ENCODE assay signal across 17 mouse cellular contexts in the genomic region with DNA sequence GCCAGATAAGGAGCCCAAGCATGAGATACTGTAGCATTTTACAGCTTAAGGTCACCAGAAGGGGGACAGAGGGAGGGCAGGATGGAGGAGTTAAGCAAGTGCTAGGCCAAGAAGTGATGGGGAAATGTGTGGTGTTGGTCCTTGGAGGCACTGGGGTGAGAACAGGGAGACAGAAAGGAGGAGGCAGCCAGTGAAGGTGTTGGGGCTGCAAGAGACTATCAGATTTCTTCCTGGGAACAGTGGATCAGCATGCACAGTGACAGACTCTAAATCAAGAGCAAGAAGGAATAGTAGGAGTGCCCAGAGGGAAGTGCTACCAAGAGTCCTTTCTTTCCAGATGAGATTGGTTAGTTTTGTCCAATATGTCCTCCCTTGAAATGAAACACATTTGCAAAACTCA.
"Had no signal": no experiment of that assay in that cellular context is flagged by ENCODE, and none has a peak within 500 bp of the region (broad histone marks: within the 10 kb centered on the region; RNA-seq: fewer than 3 reads in every experiment).

No protein-coding gene starts in this region.

- H3K36me3 ChIP-seq: lung, embryonic 15.5 days; midbrain, embryonic 13.5 days; midbrain, embryonic 15.5 days; neural tube, embryonic 12.5 days; stomach, embryonic 15.5 days had no signal

- H3K4me1 ChIP-seq: lung, embryonic 15.5 days; megakaryocyte, embryonic 14.5 days; midbrain, embryonic 13.5 days; midbrain, embryonic 15.5 days; neural tube, embryonic 12.5 days; stomach, embryonic 15.5 days had no signal

- ATAC-seq: lung, postnatal 0 days; midbrain, embryonic 13.5 days; midbrain, embryonic 15.5 days had no signal

- DNase-seq: lung, adult 2 months; lung, postnatal 14 days; lung, postnatal 36 days; right cerebral cortex, postnatal 14 days; thymus, adult 2 months; thymus, postnatal 25 days; thymus, postnatal 4 days had no signal

- H3K4me2 ChIP-seq: lung, embryonic 15.5 days; midbrain, embryonic 11.5 days; midbrain, embryonic 13.5 days; midbrain, embryonic 15.5 days; neural tube, embryonic 12.5 days; stomach, embryonic 15.5 days had no signal

- H3K9ac ChIP-seq: lung, embryonic 15.5 days; midbrain, embryonic 13.5 days; midbrain, embryonic 15.5 days; neural tube, embryonic 12.5 days; stomach, embryonic 15.5 days had no signal

- H3K27me3 ChIP-seq: lung, embryonic 15.5 days; megakaryocyte, embryonic 14.5 days; midbrain, embryonic 13.5 days; midbrain, embryonic 15.5 days; neural tube, embryonic 12.5 days; stomach, embryonic 15.5 days had no signal

- H3K27ac ChIP-seq: lung, embryonic 15.5 days; macrophage; midbrain, embryonic 13.5 days; midbrain, embryonic 15.5 days; neural tube, embryonic 12.5 days; stomach, embryonic 15.5 days; stomach, postnatal 0 days had no signal

- H3K9me3 ChIP-seq: lung, embryonic 15.5 days; megakaryocyte, embryonic 14.5 days; midbrain, embryonic 13.5 days; midbrain, embryonic 15.5 days; neural tube, embryonic 12.5 days; stomach, embryonic 15.5 days had no signal

- H3K4me3 ChIP-seq: lung, embryonic 15.5 days; megakaryocyte, embryonic 14.5 days; midbrain, embryonic 13.5 days; midbrain, embryonic 15.5 days; neural tube, embryonic 12.5 days; stomach, embryonic 15.5 days had no signal
